Mouse (Mus musculus) T-helper 2 cell (primary cell): Measurements from ENCODE around the gene Ccdc38.

Experiments used
- in situ Hi-C: fragments of 300-600 bp; cut with MboI, MseI; formaldehyde crosslinking; loops from one replicate; pipeline ENCODE4 v1.15.1; 2025; ENCODE audit warnings: high pct_unique_total_duplicates

Ccdc38 gene

GRCm38 (mm10) chr10:93540431-93541210, at the start of gene Ccdc38:
TSS of gene Ccdc38 (plus strand) at chr10:93540632.
- in situ Hi-C loops, result loop anchor here (5.0 kb wide), 1 partner anchor 488 kb away; no protein-coding TSS in a partner anchor

- in situ Hi-C loops, result no loop called here
These were observed 39.6 kb upstream of the Ccdc38 start for GRCm38 (mm10) chr10:93500864-93501263.

- in situ Hi-C loops, result no loop called here
These were observed 39.1 kb upstream of the Ccdc38 start for GRCm38 (mm10) chr10:93501346-93501745.

GRCm38 (mm10) chr10:93508383-93508970, 32.0 kb upstream of the Ccdc38 start:
- in situ Hi-C loops, result no loop called here

- in situ Hi-C loops, result no loop called here
These were observed 30.8 kb upstream of the Ccdc38 start for GRCm38 (mm10) chr10:93509532-93510153.

GRCm38 (mm10) chr10:93515419-93515818, 25.0 kb upstream of the Ccdc38 start:
- in situ Hi-C loops, result no loop called here

- in situ Hi-C loops, result no loop called here
These were observed 24.5 kb upstream of the Ccdc38 start for GRCm38 (mm10) chr10:93515927-93516326.

GRCm38 (mm10) chr10:93517754-93518153, 22.7 kb upstream of the Ccdc38 start:
- in situ Hi-C loops, result no loop called here

GRCm38 (mm10) chr10:93518186-93518585, 22.2 kb upstream of the Ccdc38 start:
- in situ Hi-C loops, result no loop called here

- in situ Hi-C loops, result no loop called here
These were observed 21.8 kb upstream of the Ccdc38 start for GRCm38 (mm10) chr10:93518620-93519019.

GRCm38 (mm10) chr10:93519159-93519558, 21.3 kb upstream of the Ccdc38 start:
- in situ Hi-C loops, result no loop called here

- in situ Hi-C loops, result no loop called here
These were observed 20.7 kb upstream of the Ccdc38 start for GRCm38 (mm10) chr10:93519756-93520155.

- in situ Hi-C loops, result no loop called here
These were observed 19.4 kb upstream of the Ccdc38 start for GRCm38 (mm10) chr10:93520994-93521393.

GRCm38 (mm10) chr10:93525329-93525728, 15.1 kb upstream of the Ccdc38 start:
- in situ Hi-C loops, result no loop called here

GRCm38 (mm10) chr10:93538287-93538686, 2.1 kb upstream of the Ccdc38 start:
- in situ Hi-C loops, result no loop called here

GRCm38 (mm10) chr10:93538818-93539217, 1.6 kb upstream of the Ccdc38 start:
- in situ Hi-C loops, result no loop called here

GRCm38 (mm10) chr10:93539775-93540430, 529 bp upstream of the Ccdc38 start, which contains the start of gene Amdhd1:
TSS of gene Amdhd1 (minus strand) at chr10:93540033.
- in situ Hi-C loops, result loop anchor here (5.0 kb wide), 1 partner anchor 488 kb away; no protein-coding TSS in a partner anchor

- in situ Hi-C loops, result loop anchor here (5.0 kb wide), 1 partner anchor 489 kb away; no protein-coding TSS in a partner anchor
These were observed 1.2 kb downstream of the Ccdc38 start for GRCm38 (mm10) chr10:93541585-93541984.

GRCm38 (mm10) chr10:93542356-93542755, 1.9 kb downstream of the Ccdc38 start:
- in situ Hi-C loops, result loop anchor here (5.0 kb wide), 1 partner anchor 490 kb away; no protein-coding TSS in a partner anchor

- in situ Hi-C loops, result loop anchor here (5.0 kb wide), 1 partner anchor 491 kb away; no protein-coding TSS in a partner anchor
These were observed 2.7 kb downstream of the Ccdc38 start for GRCm38 (mm10) chr10:93543176-93543575.

- in situ Hi-C loops, result loop anchor here (5.0 kb wide), 1 partner anchor 492 kb away; no protein-coding TSS in a partner anchor
These were observed 3.7 kb downstream of the Ccdc38 start for GRCm38 (mm10) chr10:93544172-93544571.
